Mouse (Mus musculus): ENCODE results near the gene Cacnb2. TPM values are rescaled to one million over a fixed set of nuclear protein-coding genes. Genes with fewer than 3 reads are reported as not detected.

Cacnb2 gene
- polyA plus RNA-seq, 1 experiment from 2014 or later = 0.95 TPM

- Histone ChIP-seq H3K4me2 (no peak overlapping the region), H3K27me3 (replicated peaks; ENCODE audit: control insufficient read depth, insufficient read depth, low read length) (no peaks in the 10 kb centered on the region), H3K9me3 (ENCODE audit: control insufficient read depth, low read length) (no peaks in the 10 kb centered on the region), H3K4me3 (ENCODE audit: low read depth, low read length) (no peak overlapping the region), H3K4me1 (replicated peaks; ENCODE audit: control insufficient read depth, insufficient read depth, low read length) (no peaks in the 10 kb centered on the region), H3K27ac (ENCODE audit: low read depth, low read length) (no peak overlapping the region), H3K36me3 (ENCODE audit: control insufficient read depth, insufficient read depth, low read length) (no peaks in the 10 kb centered on the region), H3K9ac (ENCODE audit: low read depth, low read length) (no peak overlapping the region)
- no peak for ATAC-seq (replicated peaks; ENCODE audit: low FRiP score)
- WGBS = 58% methylated on average over 2 of the region's 2 CpGs
- DNase-seq (ENCODE audit: low spot score) = no peak
These were observed 272.2 kb downstream of the Cacnb2 start for GRCm38 (mm10) chr2:14875121-14875520.

DNA sequence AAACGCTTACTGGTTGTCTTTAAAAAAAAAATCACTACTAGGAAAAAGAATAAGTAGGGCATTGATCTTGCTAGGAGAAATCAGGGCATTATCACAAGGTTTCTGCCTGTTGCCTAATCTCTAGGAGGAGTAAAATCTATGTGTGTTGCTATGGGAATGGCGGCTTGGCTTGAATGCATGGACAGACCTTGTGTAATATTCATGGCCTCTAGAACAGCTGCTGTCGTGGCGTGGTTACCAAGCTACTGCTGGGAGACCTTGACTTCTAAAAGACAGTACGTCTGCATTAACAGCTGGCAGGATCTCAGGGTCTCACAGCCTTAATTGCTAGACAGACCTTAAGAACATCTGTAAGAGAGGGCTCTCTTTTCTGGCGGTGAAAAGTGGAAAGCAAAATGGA, 272.7 kb downstream of the Cacnb2 start:
- H3K4me1 ChIP-seq (replicated peaks; ENCODE audit: control insufficient read depth, insufficient read depth, low read length) = no peaks in the 10 kb centered on the region
- H3K36me3 ChIP-seq (ENCODE audit: control insufficient read depth, insufficient read depth, low read length) = no peaks in the 10 kb centered on the region
- no peak overlapping the region for H3K4me2 ChIP-seq
- no peaks in the 10 kb centered on the region for H3K9me3 ChIP-seq (ENCODE audit: control insufficient read depth, low read length)
- WGBS = 86% methylated on average over 6 of the region's 6 CpGs
- DNase-seq (ENCODE audit: low spot score) (no peak), ATAC-seq (replicated peaks; ENCODE audit: low FRiP score) (no peak)
- H3K4me3 ChIP-seq (ENCODE audit: low read depth, low read length) = no peak overlapping the region
- no peak overlapping the region for H3K27ac ChIP-seq (ENCODE audit: low read depth, low read length)
- no peak overlapping the region for H3K9ac ChIP-seq (ENCODE audit: low read depth, low read length)
- H3K27me3 ChIP-seq (replicated peaks; ENCODE audit: control insufficient read depth, insufficient read depth, low read length) = no peaks in the 10 kb centered on the region

GRCm38 (mm10) chr2:14878953-14879352, 276.1 kb downstream of the Cacnb2 start:
- H3K36me3 ChIP-seq (ENCODE audit: control insufficient read depth, insufficient read depth, low read length) = no peaks in the 10 kb centered on the region
- DNase-seq (ENCODE audit: low spot score) (no peak), ATAC-seq (replicated peaks; ENCODE audit: low FRiP score) (no peak)
- H3K9me3 ChIP-seq (ENCODE audit: control insufficient read depth, low read length) = no peaks in the 10 kb centered on the region
- no peak overlapping the region for H3K4me3 ChIP-seq (ENCODE audit: low read depth, low read length)
- H3K27me3 ChIP-seq (replicated peaks; ENCODE audit: control insufficient read depth, insufficient read depth, low read length) = no peaks in the 10 kb centered on the region
- no peak overlapping the region for H3K9ac ChIP-seq (ENCODE audit: low read depth, low read length)
- no peaks in the 10 kb centered on the region for H3K4me1 ChIP-seq (replicated peaks; ENCODE audit: control insufficient read depth, insufficient read depth, low read length)
- no peak overlapping the region for H3K27ac ChIP-seq (ENCODE audit: low read depth, low read length)
- no peak overlapping the region for H3K4me2 ChIP-seq

DNA sequence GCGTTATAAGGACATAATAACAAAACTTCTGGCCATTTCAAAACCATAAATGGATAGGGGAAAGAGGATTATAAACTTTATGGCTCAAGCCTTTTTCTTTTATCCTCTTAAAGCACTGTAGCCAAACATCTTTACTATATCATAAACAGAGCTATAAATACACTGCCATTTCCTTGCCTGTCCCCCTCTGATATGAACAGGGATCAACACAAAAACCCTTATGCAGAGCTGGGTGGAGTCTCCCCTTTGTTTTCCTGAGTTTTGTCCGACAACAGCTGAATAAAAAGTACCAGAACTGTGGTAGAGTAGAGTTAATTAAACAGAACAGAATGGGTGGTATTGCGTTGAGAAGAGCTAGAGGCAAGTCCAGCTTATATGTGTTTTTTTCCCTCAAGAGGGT, 280.6 kb downstream of the Cacnb2 start:
- Histone ChIP-seq H3K27ac (ENCODE audit: low read depth, low read length) (no peak overlapping the region), H3K9me3 (ENCODE audit: control insufficient read depth, low read length) (no peaks in the 10 kb centered on the region), H3K4me1 (replicated peaks; ENCODE audit: control insufficient read depth, insufficient read depth, low read length) (no peaks in the 10 kb centered on the region), H3K4me2 (no peak overlapping the region), H3K36me3 (ENCODE audit: control insufficient read depth, insufficient read depth, low read length) (no peaks in the 10 kb centered on the region), H3K27me3 (replicated peaks; ENCODE audit: control insufficient read depth, insufficient read depth, low read length) (no peaks in the 10 kb centered on the region), H3K4me3 (ENCODE audit: low read depth, low read length) (no peak overlapping the region), H3K9ac (ENCODE audit: low read depth, low read length) (no peak overlapping the region)
- ATAC-seq (replicated peaks; ENCODE audit: low FRiP score) = no peak
- 76% methylated on average over 3 of the region's 3 CpGs for WGBS
- no peak for DNase-seq (ENCODE audit: low spot score)

GRCm38 (mm10) chr2:14888406-14889195, 285.7 kb downstream of the Cacnb2 start:
- ATAC-seq (replicated peaks; ENCODE audit: low FRiP score) (no peak), DNase-seq (ENCODE audit: low spot score) (no peak)
- WGBS = 51% methylated on average over 4 of the region's 4 CpGs
- Histone ChIP-seq H3K9me3 (ENCODE audit: control insufficient read depth, low read length) (no peaks in the 10 kb centered on the region), H3K4me2 (no peak overlapping the region), H3K27ac (ENCODE audit: low read depth, low read length) (no peak overlapping the region), H3K36me3 (ENCODE audit: control insufficient read depth, insufficient read depth, low read length) (no peaks in the 10 kb centered on the region), H3K4me3 (ENCODE audit: low read depth, low read length) (no peak overlapping the region), H3K9ac (ENCODE audit: low read depth, low read length) (no peak overlapping the region), H3K4me1 (replicated peaks; ENCODE audit: control insufficient read depth, insufficient read depth, low read length) (no peaks in the 10 kb centered on the region), H3K27me3 (replicated peaks; ENCODE audit: control insufficient read depth, insufficient read depth, low read length) (no peaks in the 10 kb centered on the region)

DNA sequence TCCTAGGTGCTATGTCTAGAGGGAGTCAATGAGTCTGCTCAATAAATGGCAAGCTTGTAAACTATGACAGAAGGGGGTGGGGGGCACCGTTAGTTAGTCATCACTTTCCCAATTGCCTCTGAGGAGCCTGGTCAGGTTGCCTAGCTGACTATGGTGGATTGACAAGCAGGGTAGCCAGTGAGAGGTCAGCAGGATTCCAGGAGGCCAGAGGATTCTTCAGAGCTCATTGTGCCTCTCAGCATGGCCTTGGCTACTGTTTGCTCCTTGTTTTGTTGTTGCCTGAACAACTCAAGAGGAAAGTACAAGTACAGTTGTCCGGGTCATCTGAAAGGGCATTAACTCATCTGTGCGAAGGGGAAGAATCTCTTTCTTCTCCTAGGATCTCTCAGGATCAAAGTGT, 300.9 kb downstream of the Cacnb2 start:
- Histone ChIP-seq H3K4me3 (ENCODE audit: low read depth, low read length) (no peak overlapping the region), H3K9ac (ENCODE audit: low read depth, low read length) (no peak overlapping the region), H3K36me3 (ENCODE audit: control insufficient read depth, insufficient read depth, low read length) (no peaks in the 10 kb centered on the region), H3K4me1 (replicated peaks; ENCODE audit: control insufficient read depth, insufficient read depth, low read length) (no peaks in the 10 kb centered on the region), H3K27ac (ENCODE audit: low read depth, low read length) (no peak overlapping the region), H3K4me2 (no peak overlapping the region), H3K27me3 (replicated peaks; ENCODE audit: control insufficient read depth, insufficient read depth, low read length) (no peaks in the 10 kb centered on the region), H3K9me3 (ENCODE audit: control insufficient read depth, low read length) (no peaks in the 10 kb centered on the region)
- DNase-seq (ENCODE audit: low spot score) = no peak
- WGBS = 79% methylated on average over 3 of the region's 3 CpGs
- no peak for ATAC-seq (replicated peaks; ENCODE audit: low FRiP score)

DNA sequence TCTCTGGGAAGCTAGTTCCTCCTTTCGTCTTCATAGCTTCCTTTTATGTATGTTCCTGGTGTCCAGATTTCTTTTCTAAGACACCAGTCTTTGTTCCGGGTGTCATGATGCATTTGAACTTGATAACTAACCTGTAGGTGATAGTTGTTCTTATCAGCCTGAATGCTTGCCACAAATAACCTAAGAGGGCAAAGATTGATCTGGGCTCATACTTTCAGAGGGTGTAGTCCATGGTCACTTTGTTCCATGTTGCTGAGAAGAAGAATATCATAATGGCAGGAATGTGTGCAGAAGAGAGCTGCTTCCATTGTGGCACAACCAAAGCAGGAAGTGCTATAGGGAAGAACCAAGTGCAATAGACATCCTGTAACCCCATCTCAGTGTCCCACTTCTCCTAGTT, 302.0 kb downstream of the Cacnb2 start:
- Histone ChIP-seq H3K4me3 (ENCODE audit: low read depth, low read length) (no peak overlapping the region), H3K9me3 (ENCODE audit: control insufficient read depth, low read length) (no peaks in the 10 kb centered on the region), H3K27me3 (replicated peaks; ENCODE audit: control insufficient read depth, insufficient read depth, low read length) (no peaks in the 10 kb centered on the region), H3K27ac (ENCODE audit: low read depth, low read length) (no peak overlapping the region), H3K9ac (ENCODE audit: low read depth, low read length) (no peak overlapping the region), H3K36me3 (ENCODE audit: control insufficient read depth, insufficient read depth, low read length) (no peaks in the 10 kb centered on the region), H3K4me2 (no peak overlapping the region), H3K4me1 (replicated peaks; ENCODE audit: control insufficient read depth, insufficient read depth, low read length) (no peaks in the 10 kb centered on the region)
- DNase-seq (ENCODE audit: low spot score) (no peak), ATAC-seq (replicated peaks; ENCODE audit: low FRiP score) (no peak)
- 64% methylated on average over 2 of the region's 2 CpGs for WGBS

DNA sequence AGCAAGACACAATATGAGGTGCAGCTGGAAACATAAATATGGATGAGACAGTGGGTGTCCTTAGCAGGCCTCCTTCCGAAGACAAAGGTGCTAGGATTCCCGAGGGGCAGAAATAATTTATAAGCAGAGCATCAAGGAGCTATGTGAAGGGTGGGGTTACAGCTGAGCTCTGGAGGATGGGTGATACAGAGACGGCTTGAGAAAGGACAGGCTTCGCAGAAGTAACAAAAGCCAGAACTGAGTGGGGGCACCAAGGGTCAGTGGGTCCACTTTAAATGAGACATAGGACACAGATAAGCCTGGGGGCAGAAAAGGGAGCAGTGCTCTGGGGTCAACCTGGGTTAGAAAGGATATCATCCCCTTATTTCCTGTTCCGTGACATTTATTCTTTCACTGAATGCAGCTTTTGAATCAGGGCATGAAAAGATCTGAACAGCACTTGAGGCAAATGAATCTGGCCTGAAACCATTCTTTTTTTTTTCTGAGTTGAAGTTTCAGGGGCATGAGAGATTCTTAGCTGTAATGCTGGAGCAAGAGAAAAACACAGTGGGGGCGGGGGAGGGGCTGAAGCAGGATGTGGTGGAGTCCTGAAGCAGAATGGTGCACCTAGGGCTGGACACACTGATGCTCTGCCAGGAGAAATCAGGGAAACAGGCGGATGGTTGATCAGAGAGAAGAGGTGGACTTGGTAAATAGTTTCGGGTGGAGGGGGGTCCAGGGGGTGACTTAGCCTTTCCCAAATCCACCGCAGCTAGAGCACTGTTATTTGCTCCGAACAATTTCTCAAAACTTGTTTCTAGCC, 304.4 kb downstream of the Cacnb2 start:
- Histone ChIP-seq H3K36me3 (ENCODE audit: control insufficient read depth, insufficient read depth, low read length) (no peaks in the 10 kb centered on the region), H3K9ac (ENCODE audit: low read depth, low read length) (no peak overlapping the region), H3K27me3 (replicated peaks; ENCODE audit: control insufficient read depth, insufficient read depth, low read length) (no peaks in the 10 kb centered on the region), H3K4me2 (no peak overlapping the region), H3K4me1 (replicated peaks; ENCODE audit: control insufficient read depth, insufficient read depth, low read length) (no peaks in the 10 kb centered on the region), H3K4me3 (ENCODE audit: low read depth, low read length) (no peak overlapping the region), H3K27ac (ENCODE audit: low read depth, low read length) (no peak overlapping the region), H3K9me3 (ENCODE audit: control insufficient read depth, low read length) (no peaks in the 10 kb centered on the region)
- ATAC-seq (replicated peaks; ENCODE audit: low FRiP score) (no peak), DNase-seq (ENCODE audit: low spot score) (no peak)
- WGBS = 54% methylated on average over 10 of the region's 10 CpGs

Data from liver, embryonic 11.5 days (tissue).